Mouse (Mus musculus) spleen, postnatal 14 days (tissue): ENCODE data around the gene Thra.
A peak's percentile ranks its signal among the peaks of the same experiment; 100 is the strongest.

Experiments
- DNase-seq, 2 experiments: peaks; one replicate each; pipeline ENCODE4 v3.0.0; 2021 to 2022; ENCODE audit warnings: low spot score in 2 of 2

Gene Thra

DNA sequence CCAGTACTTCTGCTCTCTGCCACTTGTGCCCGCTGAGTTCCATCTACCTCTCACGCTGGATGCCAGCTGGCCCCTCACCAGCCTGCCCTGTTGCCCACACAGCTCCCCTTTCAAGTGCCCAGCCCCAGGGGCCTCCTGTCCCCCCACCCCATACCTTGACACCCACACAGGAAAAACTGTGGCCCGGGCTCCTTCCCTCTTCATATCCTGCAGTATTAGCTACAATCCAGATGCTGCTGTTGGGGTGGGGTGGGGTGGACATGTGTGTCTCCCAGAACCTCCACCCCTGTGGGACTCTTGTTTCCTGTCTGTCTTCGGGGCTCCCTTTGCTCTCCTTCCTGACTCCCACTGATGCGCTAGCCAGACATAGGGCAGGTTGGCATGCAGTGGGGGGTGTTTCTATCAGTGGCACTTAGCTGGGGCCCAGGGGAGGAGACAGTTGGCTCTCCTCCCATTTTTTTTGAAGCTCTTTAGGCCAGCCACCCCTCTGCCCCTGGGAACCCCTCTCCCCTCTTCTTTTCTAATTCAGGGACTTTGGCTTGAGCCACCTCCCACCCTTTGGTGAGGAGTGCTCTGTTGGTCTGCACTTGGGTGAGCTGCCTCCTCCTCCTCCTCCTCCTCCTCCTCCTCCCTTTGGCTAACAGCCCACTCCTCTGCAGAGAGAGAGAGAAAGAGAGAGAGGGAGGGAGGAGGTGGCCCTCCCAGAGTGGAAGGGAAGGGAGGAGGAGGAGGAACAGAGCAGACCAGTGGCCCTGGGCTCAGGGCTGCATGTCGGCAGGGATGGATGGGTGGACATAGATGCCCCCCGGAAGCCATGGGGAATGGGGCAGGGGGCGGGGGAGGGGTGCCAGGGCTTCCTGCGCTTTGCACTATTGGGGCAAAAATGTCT is 25.2 kb downstream of the Thra start:
- no peak for DNase-seq

DNA sequence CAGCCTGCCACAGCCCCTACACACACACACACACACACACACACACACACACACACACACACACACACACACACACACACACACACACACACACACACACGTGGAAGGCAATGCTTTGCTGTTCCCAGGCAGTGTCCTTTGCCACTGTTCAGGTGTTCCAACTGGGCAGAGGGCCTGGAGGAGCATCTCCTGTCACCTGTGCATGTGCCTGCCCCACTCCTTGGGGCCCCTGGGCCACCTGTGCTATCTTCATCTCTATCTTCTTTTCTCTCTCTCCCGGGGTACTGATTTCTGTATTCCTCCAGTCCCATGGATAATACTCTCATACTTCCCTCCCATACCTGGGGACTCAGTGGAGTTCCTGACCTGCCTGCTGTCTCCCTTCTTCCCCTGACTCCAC is 25.9 kb downstream of the Thra start:
- DNase-seq: no peak

DNA sequence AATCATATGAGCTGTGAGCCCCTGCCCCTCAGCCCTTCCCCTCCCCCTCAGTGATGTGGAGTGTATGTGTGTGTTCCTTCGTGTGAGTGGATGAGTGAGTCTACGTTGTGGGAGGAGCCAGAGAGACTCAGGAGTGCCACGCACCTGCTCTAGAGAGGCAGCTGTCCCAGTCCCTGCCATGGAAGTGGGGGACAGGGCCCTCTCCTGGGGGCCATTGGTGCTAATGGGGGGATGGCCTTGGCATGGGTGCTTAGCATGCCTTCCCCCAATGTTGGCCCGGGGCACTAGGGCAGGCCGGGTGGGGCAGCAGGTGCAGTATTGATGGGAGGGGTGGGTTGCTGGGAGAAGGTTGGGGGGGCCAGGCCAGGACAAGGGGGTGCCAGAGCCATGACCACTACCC is 26.4 kb downstream of the Thra start:
- DNase-seq: no peak

DNA sequence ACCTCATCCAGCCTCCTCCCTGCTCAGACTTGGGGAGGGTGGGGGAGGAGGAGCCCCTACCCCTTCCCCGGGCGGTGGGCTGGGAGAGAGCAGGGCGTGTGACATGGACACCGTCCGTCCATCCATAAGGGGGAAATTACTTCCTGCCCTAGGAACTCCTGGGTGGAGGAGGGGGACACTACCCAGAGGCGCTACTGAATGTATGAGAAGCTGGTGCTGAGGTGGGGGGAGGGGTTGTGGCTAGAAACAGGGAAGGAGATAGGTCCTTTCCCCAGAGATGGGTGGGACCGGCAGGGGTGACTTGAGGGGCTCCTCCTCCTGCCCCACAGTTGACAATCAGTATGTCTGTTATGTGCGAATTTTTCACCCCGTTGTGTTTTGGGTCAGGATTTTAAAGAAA is 26.8 kb downstream of the Thra start:
- no peak for DNase-seq

DNA sequence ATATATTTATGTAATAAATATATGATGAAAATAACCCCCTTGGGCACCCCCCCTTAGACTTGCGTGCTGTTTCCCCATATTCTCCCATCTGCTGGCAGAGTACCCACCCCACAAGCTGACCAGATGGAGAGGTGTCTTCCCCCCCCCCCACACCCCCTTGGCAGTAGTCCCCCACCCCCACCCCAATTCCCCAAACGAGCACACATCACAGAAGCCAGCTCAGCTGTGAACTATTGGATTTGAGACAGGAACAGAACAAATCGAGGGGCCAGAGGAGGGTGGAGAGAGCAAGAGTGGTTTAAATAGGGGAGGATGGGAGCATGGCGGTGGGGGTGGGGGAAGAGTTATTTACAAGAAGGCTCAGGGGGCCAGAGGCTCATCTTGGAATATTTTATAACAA is 27.3 kb downstream of the Thra start:
- DNase-seq: no peak

DNA sequence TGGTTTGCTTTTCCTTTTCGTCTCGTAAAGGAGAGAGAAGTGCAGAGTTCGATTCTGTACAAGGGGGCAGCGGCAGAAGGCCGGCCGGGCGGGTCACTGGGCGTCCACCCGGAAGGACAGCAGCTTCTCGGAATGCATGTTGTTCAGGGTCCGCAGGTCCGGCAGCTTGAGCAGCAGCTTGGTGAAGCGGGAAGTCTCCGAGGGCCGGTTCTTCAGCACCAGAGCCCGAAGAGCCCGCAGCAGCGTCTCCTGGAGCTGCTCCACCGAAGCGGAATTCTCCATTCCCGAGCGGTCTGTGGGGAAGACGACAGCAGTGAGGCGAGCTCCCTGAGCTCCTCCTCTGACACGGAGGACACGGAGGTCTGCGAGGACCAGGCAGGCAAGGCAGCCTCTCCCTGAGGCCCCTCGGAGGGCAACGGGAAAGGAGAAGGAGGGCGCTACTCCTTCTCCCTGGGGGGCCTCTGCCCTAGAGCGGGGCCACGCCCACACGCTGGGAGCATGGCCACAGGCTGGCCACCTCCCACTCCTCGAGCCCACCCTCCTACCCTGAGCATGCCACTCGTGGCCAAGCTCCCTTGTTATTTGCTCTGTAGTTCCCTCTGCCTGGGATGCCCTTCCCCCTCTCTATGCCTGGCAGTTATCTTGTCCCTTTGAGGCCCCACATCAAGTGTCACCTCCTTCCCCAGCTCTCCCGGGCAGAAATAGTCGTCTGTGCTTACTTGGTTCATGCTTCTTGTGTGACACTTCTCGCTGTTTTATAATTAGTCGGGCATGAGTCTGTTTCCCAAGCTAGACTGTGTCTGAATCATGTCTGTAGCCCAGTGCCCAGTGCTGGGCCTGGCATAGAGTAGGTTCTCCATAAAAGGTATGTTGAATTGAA is 27.9 kb downstream of the Thra start:
- no peak for DNase-seq

DNA sequence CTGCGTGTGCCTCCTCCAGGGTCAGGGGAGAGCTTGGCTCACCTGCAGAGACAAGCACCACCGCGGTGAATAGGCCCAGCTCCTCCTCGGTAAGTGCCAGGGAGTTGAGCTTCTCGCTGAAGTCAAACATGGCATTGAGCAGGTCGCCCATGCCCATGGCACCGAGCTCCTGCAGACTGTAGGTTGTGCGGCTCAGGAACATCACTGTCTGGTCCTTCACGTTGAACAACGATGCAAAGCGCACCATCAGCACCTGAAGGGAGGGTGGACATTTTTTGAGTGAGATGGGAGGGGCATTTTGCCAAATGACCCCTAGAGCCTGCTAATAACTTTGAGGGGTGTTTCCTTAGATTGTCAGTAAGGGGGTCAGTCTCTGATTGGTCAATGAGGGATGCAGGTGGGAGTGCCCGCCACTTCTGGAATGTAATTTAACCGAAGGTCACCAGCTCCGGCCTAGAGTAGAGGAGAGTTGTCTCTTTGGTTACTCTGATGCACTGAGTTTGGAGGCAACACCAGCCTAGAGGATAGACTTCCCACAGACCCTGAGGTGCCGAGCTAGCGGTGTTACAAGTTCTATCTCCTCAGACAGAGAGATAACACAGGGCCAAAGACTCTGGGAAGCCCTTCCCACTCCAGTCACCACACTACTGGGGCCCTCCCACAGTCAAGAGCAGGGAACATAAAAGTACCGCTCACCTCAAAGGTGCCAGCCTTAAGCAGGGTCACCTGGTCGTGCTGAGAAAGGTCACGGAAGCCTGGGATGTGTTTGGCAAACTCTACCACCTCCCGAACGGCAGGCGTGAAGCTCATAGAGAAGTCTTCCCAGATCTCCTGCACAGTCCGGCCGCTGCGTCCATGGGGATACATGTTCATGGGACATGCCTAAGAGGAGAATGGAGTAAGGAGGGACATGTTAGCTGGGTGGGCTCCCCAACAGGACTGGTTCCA is 28.8 kb downstream of the Thra start:
- DNase-seq: peak in 1 of 2 experiments; percentile 6

DNA sequence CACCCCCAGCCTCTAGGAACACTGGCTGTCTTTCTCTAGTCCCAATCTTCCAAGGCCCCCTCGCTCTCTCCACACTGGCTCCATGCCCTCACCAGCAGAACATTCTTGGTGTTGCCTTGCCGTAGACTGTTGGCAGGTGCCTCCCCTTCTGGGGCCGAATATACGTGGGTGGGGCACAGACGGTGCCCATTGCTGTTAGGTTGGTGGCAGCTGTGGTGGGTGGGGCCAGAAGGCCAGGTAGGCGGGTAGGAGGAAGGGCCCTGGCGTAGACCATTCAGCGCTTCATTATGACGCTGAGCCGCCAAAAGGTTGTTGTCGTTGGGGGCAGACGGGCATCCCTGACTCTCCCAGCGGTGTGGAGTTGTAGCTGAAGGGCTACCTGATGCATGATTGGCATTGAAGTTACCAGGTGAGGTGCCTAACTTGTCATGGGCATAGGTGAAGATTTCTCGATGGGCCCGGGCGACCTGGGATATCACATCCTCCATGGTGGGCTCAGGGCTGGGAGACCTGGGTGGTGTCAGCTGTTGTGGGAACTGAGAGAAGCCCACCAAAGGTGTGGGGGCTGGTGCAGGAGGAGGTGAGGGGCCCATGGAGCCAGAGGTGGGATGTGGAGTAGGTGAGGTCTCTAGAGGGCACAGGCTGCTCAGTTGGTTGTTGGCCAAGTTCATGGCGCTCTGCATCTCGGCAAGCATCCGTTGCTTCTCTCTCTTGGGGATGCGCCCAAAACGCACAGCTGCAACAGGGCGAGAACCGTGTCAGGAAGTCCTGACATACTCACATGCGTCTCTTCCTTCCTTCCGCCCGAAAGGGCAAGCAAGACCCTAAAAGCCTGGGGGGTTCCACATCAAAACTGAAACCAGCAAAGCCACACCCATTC is 29.9 kb downstream of the Thra start:
- peak in 1 of 2 experiments; percentile 11 for DNase-seq

DNA sequence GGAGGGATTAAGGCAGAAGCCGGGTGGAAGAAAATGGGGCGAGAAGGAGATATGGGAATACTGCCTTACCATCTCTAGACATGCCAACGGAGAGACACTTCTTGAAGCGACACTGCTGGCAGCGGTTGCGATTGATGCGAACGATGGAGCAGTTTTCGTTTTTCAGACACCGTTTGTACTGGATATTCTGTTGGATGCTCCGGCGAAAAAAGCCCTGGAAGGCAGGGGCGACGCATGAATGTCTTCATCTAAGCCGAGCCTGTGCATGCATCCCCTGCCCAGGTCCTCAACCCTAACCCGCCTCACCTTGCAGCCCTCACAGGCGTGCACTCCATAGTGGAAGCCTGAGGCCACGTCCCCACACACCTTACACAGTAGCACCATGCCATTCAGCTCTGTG is 30.7 kb downstream of the Thra start:
- no peak for DNase-seq

DNA sequence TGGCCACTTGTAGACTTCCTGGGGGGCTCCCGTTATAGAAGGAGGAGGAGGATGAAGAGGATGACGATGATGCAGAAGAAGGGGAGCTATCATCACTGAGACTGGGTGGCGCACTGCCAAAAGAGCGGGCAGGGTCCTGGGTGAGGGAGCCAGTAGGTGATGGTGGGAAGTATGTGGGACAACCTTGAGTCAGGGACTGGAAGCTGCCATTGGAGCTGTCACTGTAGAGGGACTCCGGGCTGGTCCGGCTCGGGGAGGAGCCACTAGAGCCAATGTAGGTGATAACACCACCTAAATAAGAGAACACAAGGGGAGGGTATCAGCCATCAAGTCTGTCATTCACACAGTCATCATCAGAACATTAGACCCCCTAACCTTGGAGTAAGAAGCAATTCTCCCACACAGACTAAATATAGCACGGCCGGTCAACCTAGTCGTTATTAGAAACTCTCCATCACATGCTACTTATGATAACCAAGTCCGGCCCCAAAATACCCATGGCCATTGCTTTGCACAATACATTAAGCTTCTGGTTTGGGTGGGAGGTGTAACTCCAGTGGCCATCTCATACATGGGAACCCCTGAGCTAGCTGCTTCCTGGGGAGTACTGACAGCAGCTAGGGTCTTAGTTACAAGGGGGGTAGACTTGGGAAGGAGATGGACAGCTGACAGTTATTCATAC is 31.5 kb downstream of the Thra start:
- no peak for DNase-seq

DNA sequence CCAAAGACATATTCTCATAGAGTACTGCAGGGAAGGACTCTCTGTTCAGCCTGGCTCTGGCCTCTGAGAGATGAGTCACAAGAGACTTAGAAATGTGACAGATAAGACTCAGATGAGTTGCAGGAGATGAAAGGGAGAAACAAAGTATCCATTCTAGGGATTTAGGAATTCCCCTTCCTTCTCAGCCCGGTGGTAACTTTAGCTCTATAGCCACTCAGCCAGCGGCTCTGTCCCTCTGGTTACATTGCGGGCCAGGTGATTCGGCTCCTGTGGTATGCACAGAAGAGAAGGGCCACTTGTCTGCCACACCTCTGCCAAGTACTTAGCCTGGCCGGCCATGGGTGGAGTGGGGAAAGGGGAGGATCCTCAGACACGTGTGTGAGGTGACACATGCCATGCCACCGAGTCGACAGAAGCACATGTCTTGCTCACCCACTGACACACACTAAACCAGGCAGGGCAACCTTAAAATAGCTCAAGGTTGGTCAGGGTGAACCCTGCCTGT is 32.3 kb downstream of the Thra start:
- no peak for DNase-seq

DNA sequence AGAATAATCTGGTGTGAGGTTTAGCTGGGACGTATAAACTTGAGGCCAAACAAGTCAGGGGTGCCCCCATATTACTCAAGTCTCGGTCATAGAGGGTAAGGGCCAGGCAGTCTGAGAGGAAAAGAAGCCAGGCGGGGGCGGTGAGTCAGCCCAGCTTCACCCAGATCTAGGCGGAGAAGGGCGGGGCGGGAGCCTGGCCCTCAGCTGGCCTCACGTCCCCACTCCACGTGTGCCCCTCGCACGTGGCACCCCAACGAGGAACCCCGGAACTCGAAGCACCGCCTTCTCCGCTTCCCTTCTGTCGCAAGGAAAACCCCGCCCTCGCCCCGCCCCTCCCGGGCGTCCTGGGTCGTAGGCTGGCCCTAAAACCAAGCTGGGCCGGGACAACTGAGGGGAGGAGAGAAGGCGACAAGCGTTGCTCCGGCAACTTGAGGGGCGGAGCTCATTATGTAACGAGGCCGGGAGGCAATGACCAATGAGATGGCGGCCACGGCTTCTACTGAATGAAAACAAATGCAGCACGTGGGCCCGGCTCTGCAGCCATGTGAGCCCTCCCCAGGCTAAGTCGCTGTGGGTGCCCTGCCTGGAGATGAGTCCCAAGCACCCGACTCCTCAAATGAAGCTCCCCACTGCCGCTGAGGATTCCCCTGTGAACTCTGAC is 33.3 kb downstream of the Thra start:
- DNase-seq: peak; percentile 89 to 92

DNA sequence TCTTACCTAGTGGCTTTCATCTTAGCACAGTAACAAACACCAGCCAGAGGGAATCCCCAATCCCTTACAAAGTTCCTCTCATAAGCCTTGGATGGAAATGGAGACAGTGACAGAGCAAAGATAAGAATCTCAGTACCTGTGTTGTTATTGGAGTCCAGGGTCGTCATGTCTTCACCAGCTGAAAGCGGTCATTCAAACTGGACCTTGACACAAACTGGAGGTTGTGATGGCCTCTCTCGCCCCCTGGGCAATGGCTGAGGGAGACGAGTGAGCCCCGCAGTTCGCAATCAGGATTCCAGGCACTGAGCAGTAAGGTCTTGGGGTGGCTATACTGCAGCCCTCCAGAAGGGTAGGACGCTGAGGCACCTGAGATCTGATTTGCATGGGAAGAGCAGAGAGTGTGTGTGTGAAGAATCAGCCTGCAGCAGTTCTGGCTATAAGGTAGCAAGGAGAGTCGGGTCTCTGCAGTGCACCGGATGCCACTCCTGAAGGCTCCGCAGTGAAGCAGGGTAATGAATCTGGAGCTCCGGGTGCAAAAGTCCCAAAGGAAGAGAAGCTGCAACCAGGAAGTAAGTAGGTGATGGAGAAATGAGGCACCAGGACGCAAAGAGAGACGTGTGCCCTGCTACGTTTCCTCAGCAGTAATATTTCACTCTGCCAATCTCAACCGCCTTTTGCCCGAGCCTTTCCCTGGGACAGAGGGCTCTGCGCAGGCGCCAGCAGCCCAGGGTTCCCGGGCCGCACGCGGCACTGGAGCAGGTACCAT is 34.3 kb downstream of the Thra start, which contains the start of gene Nr1d1:
TSS of gene Nr1d1 (minus strand) at position 752 of the 766 bp plus-strand sequence.
- no peak for DNase-seq

DNA sequence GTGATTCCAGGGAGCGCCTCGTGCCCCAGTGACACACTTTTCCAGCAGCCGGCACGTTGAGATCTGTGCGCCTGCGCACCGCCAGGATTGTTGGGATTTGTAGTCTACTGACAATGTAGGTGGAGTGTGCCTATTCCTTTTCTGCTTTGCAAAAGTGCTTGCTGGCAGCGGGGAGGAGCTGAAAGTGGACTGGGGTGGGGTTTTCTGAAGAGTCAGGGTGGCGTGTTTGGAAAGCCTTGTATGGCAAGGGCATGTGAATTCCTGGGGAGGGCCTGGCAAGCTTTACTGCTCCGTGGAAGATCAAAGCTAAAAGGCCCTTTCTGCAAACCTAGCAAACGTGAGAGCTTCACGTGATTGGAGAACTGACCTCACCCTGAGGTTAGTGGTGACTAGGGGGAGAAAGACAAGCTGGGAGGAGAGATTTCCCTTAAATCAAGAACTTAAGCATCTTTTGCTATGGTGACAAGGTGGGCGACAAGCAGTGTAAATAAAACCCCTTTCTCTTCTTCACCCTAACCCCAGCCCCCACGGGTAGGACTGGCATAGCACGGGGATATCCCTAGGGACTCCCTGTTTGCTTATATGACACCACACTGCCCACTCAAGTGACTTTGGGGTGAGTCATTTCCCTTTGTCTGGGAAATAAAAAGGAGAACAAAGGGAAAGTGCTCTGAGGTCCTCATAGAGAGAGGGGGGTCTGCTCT is 35.1 kb downstream of the Thra start:
- peak; percentile 71 to 74 for DNase-seq

DNA sequence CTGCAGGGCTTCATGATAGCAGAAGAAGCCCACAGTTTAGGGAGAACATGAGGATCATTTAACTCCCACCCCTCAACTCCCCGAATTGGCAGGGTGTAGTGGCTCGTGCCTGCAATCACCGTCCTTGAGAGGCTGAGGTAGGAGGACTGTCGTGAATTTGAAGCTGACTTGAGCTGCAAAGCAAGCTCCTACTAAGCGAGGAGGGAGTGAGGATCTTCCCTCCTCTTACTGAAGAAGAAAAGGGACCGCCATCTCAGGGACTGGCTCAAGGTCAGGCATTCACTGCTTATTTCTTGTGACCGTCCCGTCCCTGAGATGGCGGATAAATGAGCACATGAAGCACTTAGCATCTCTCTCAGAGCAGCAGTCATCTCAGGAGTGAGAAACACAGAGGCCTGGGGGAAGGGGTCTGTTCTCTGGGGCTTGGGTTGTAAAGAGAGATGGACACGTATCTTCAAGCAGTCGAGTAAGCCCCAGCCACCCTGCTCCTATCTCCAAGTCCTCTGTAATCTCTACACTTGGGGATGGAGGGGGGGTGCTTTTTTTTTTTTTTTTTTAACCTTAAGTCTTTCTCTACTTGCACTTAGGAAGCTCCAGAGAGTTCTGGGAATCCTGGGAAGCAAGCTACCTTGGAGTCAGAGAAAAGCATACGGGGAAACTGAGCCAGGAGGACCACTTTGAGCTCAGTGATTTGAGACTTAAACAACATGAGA is 35.8 kb downstream of the Thra start:
- no peak for DNase-seq

DNA sequence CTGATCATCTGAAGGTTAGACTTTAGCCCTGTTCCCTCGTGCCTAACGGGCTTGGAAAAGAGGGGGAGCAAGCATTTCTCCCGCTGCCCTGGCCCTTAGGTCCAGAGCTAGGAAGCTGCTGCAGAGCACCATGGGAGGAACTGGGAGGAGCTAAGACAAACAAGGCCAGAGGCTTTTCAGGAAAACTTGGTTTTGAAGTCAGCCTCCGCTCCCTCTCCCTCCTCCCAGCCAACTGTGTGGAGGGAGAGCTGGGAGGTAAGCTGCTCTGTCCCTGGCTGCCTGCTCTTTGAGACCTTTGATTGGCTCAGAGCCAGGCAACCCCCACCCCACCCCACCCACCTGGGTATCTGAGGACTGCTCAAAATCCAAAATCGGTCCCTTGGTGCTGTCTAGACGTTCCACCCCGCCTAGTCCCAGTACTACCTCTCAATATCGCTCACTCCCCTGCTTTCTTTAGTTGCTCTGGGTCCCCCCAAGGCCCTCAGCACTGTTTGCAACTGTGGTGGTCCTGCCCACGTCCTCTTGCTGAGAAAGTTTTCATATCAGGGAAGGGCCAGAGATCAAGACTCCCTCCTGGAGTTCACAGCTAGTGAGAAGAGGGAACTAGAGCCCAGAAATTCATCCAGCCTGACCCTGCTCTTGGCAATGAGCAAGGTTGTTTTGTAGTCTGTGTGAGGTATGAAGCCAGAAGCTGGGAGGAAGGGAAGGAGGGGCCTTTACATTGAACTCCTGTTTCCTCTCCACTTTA is 36.6 kb downstream of the Thra start:
- DNase-seq: no peak
